Mouse (Mus musculus): ENCODE data around the gene Slco6c1.

- TF ChIP-seq POLR2A (IDR thresholded peaks at IDR 0.05; ENCODE audit: borderline replicate concordance, low read depth, low read length), result no peak
- TF ChIP-seq CTCF (IDR thresholded peaks at IDR 0.05; ENCODE audit: low read depth, low read length), result no peak
Observed at GRCm38 (mm10) chr1:97037955-97038354, 90.1 kb downstream of the Slco6c1 start.
